Mouse (Mus musculus): Measurements from ENCODE around the gene H6pd.

DNA sequence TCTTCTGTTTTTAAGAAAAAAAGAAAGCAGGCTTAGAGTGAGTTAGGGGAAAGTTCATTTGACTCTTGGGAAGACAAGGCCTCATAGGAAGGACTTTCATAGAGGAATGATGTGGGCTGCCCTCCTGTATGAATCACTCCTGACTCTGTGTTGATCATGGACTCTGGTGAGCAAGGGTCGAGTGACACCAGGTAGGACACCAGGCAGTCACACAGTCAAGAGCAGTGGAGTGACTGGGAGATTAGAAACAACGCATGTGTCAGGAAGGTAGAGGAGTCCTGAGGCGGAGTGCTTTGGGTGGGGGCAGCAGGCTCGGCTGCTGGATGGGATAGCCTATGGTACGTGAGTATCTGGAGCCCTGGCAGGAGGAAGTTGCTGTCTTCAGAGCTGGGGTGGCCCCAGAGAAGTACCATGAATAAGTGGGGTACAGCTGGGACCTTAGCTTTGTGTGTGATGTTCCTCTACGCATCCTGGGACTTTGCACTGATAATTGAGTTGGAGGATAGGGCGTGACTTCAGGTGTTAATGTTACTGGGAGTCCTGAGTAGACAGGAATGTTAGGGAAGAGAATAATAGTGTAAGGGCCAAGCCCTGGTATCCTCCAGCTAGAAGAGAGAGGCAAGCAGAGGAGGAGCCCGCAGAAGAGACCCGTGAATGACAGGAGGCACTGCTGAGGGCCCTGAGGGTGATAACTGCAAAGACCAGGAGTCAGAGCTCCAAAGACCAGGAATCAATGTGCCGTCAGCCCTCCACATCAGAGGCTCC, 32.7 kb upstream of the H6pd start:
- no peak for TF ChIP-seq CTCF (IDR thresholded peaks at IDR 0.05 in 2 of 3, conservative IDR thresholded peaks at IDR 0.05 in 1 of 3; ENCODE audit: control insufficient read depth in 1 of 3, insufficient read depth in 1 of 3, low read depth in 2 of 3, low read length in 3 of 3, poor library complexity in 1 of 3, severe bottlenecking in 1 of 3)
- TF ChIP-seq E2F4 (IDR thresholded peaks at IDR 0.05; ENCODE audit: borderline replicate concordance, low read depth, low read length), result no peak
- no peak for TF ChIP-seq GATA1 (IDR thresholded peaks at IDR 0.05; ENCODE audit: low read depth, low read length)
- no peak for TF ChIP-seq POLR2A (IDR thresholded peaks at IDR 0.05; ENCODE audit: control insufficient read depth in 1 of 2, insufficient read depth in 1 of 2, low read depth in 1 of 2, low read length in 2 of 2, poor library complexity in 1 of 2)
